Mouse (Mus musculus) liver, postnatal 0 days (tissue): ENCODE results near the gene Foxj3. TPM values are rescaled to one million over a fixed set of nuclear protein-coding genes. Genes with fewer than 3 reads are reported as not detected.
"Not testable (repeated sequence)": the region's sequence is repeated elsewhere in the genome, so short reads cannot be mapped to it uniquely, and the experiment has no call there.

Experiments
- ATAC-seq: fragments of 200-750 bp; cut with Nextera tagmentation; 2 replicates; pipeline ENCODE4 v1.8.0; 2017; ENCODE audit warnings: mild to moderate bottlenecking, moderate library complexity
- DNase-seq: peaks from one replicate; pipeline ENCODE4 v3.0.0-alpha.2; 2016
- H3K27ac ChIP-seq: fragments of 300-500 bp; sonication (generic); 2 replicates; pipeline ENCODE4 v1.5.1; 2014; ENCODE audit warnings: antibody characterized with exemption, moderate library complexity, mild to moderate bottlenecking, low read depth
- H3K27me3 ChIP-seq: fragments of 300-500 bp; sonication (generic); 2 replicates; pipeline ENCODE4 v1.6.1; 2014; ENCODE audit warnings: low read length, control low read depth, mixed read lengths; ENCODE audit not compliant: insufficient read depth
- H3K36me3 ChIP-seq: fragments of 300-500 bp; sonication (generic); replicated peaks from 2 replicates; pipeline ENCODE4 v1.6.1; 2014; ENCODE audit warnings: mild to moderate bottlenecking, control low read depth, low read length, moderate library complexity, mixed read lengths; ENCODE audit not compliant: insufficient read depth
- H3K4me1 ChIP-seq: fragments of 300-500 bp; sonication (generic); 2 replicates; pipeline ENCODE4 v1.6.1; 2014; ENCODE audit warnings: antibody characterized with exemption, mild to moderate bottlenecking, control low read depth; ENCODE audit not compliant: insufficient read depth
- H3K4me2 ChIP-seq: fragments of 300-500 bp; sonication (generic); 2 replicates; pipeline ENCODE4 v1.6.1; 2014; ENCODE audit warnings: low read depth, mild to moderate bottlenecking, low read length, moderate library complexity, mixed read lengths
- H3K4me3 ChIP-seq: fragments of 300-500 bp; sonication (generic); 2 replicates; pipeline ENCODE4 v1.5.1; 2014; ENCODE audit warnings: low read depth, low read length
- H3K9ac ChIP-seq: fragments of 300-500 bp; sonication (generic); replicated peaks from 2 replicates; pipeline ENCODE4 v1.6.1; 2014; ENCODE audit warnings: mild to moderate bottlenecking, moderate library complexity
- H3K9me3 ChIP-seq: fragments of 300-500 bp; sonication (generic); 2 replicates; pipeline ENCODE4 v1.6.1; 2016; ENCODE audit warnings: mild to moderate bottlenecking, control low read depth, low read length, mixed read lengths
- CTCF ChIP-seq: sonication (generic); IDR thresholded peaks from 2 replicates; pipeline ENCODE4 v1.5.1; 2016; ENCODE audit warnings: antibody characterized with exemption, low read depth
- EP300 ChIP-seq: IDR thresholded peaks from 2 replicates; pipeline ENCODE4 v1.6.1; 2016; ENCODE audit warnings: antibody characterized with exemption, low read depth, mild to moderate bottlenecking
- WGBS: fragments of 180-500 bp; shearing (Covaris S2); extraction: QIAGEN DNeasy Blood & Tissue Kit; methylation state at CpG from one replicate; pipeline ENCODE4 v1.1.7; 2014; ENCODE audit not compliant: insufficient replicate concordance; 5-methylcytosine and 5-hydroxymethylcytosine counted together
- polyA plus RNA-seq: library from polyadenylated mRNA; unstranded; fragments of >200 nt; fragmentation: Nextera tagmentation; extraction: Ambion mirVana; gene quantifications from 2 replicates; pipeline ENCODE4 v1.2.1, GENCODE M21; 2015

Gene Foxj3
- polyA plus RNA-seq, 1 experiment from 2014 or later, result 2.9 TPM

DNA sequence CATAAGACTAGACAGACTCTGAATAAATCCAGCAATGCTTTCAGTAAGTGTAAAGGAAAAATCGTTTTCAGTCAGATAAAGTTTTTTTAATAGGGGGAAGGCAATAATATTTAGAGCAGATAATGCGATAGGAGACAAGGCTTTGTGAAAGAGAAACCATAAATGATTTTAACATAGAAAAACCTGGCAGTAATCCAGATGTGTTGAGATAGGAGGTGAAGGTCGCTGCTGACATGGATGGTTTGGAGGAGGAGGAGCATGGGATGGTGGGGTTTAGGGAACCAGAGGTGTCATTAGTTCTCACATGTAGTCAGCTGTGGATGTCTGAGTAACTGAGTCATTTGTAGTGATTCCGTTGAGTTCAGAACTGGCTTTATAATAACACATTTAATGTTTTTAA is 77.9 kb downstream of the Foxj3 start:
- H3K4me2 ChIP-seq, result no peak overlapping the region
- ATAC-seq (no peak), DNase-seq (no peak)
- TF ChIP-seq EP300, result no peak
- TF ChIP-seq CTCF, result no peak
- H3K9ac ChIP-seq, result no peak overlapping the region
- H3K36me3 ChIP-seq, result peaks cover 12% of the 10 kb centered on the region
- peaks cover 9% of the 10 kb centered on the region for H3K4me1 ChIP-seq
- H3K4me3 ChIP-seq, result no peak overlapping the region
- H3K27ac ChIP-seq, result no peak overlapping the region
- WGBS, result 54% methylated on average over 4 of the region's 4 CpGs
- no peaks in the 10 kb centered on the region for H3K9me3 ChIP-seq
- no peaks in the 10 kb centered on the region for H3K27me3 ChIP-seq

- Histone ChIP-seq H3K4me3 (no peak overlapping the region), H3K9ac (no peak overlapping the region), H3K9me3 (no peaks in the 10 kb centered on the region), H3K36me3 (peaks cover 31% of the 10 kb centered on the region), H3K27ac (no peak overlapping the region), H3K27me3 (no peaks in the 10 kb centered on the region), H3K4me2 (no peak overlapping the region), H3K4me1 (peaks cover under 1% of the 10 kb centered on the region)
- no peak for ATAC-seq
- no peak for TF ChIP-seq EP300
- TF ChIP-seq CTCF, result no peak
- 75% methylated on average over 7 of the region's 7 CpGs for WGBS
- no peak for DNase-seq
Measured at GRCm38 (mm10) chr4:119626081-119626645, 89.4 kb downstream of the Foxj3 start.

- DNase-seq, result no peak
- H3K27me3 ChIP-seq, result no peaks in the 10 kb centered on the region
- no peak overlapping the region for H3K4me2 ChIP-seq
- H3K27ac ChIP-seq, result no peak overlapping the region
- no peaks in the 10 kb centered on the region for H3K9me3 ChIP-seq
- WGBS, result 77% methylated on average over 3 of the region's 3 CpGs
- TF ChIP-seq EP300 (no peak), CTCF (no peak)
- H3K4me3 ChIP-seq, result no peak overlapping the region
- H3K9ac ChIP-seq, result no peak overlapping the region
- peaks cover 5% of the 10 kb centered on the region for H3K4me1 ChIP-seq
- ATAC-seq, result no peak
- peaks cover 26% of the 10 kb centered on the region for H3K36me3 ChIP-seq
Measured at GRCm38 (mm10) chr4:119626876-119627275, 90.1 kb downstream of the Foxj3 start.

- no peak for DNase-seq
- H3K9me3 ChIP-seq, result no peaks in the 10 kb centered on the region
- no peak overlapping the region for H3K4me2 ChIP-seq
- H3K4me1 ChIP-seq, result peaks cover 5% of the 10 kb centered on the region
- no peak overlapping the region for H3K4me3 ChIP-seq
- ATAC-seq, result no peak
- H3K9ac ChIP-seq, result no peak overlapping the region
- no peaks in the 10 kb centered on the region for H3K27me3 ChIP-seq
- H3K36me3 ChIP-seq, result peaks cover 25% of the 10 kb centered on the region
- TF ChIP-seq EP300 (no peak), CTCF (no peak)
- 82% methylated on average over 4 of the region's 4 CpGs for WGBS
- H3K27ac ChIP-seq, result no peak overlapping the region
Measured at GRCm38 (mm10) chr4:119627317-119627716, 90.5 kb downstream of the Foxj3 start.

DNA sequence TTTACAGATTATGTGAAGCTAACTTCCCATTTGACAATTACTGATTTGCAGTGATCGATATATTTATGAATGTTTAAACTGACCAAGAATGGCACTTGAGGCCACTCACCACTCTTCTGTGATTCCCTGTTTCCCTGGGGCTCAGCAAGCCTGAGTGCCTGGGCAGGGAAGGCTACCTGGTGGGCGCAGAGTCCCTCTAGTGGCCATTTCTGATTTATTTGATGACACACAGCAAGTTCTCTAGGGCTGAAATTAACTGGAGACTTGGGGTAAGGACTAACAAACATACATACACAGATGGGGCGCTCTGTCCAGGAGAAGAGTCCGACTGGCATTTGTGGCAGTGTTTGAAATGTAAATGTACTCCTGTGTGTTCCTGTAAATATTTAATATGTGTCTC is 91.6 kb downstream of the Foxj3 start:
- H3K27me3 ChIP-seq, H3K9me3 ChIP-seq, H3K4me2 ChIP-seq, DNase-seq, H3K4me3 ChIP-seq, H3K4me1 ChIP-seq, H3K9ac ChIP-seq, H3K27ac ChIP-seq: not testable (repeated sequence)
- 0 out of 2 replicates have a peak, but pooled peaks have one; percentile 43 for ATAC-seq
- H3K36me3 ChIP-seq, result peaks cover 17% of the 10 kb centered on the region
- peak; percentile 32; the same call in 1 of the 2 replicates for TF ChIP-seq CTCF
- WGBS, result 80% methylated on average over 4 of the region's 4 CpGs

- Histone ChIP-seq H3K9me3 (no peaks in the 10 kb centered on the region), H3K36me3 (peaks cover 6% of the 10 kb centered on the region; the same call in 1 of the 2 replicates), H3K4me2 (no peak overlapping the region), H3K4me3 (no peak overlapping the region), H3K4me1 (peaks cover 5% of the 10 kb centered on the region), H3K27me3 (no peaks in the 10 kb centered on the region), H3K9ac (no peak overlapping the region; the same call in 1 of the 2 replicates), H3K27ac (peak overlapping the region; percentile 16; the same call in 1 of the 2 replicates)
- TF ChIP-seq CTCF (peak; percentile 75), EP300 (no peak)
- WGBS, result 51% methylated on average over 11 of the region's 11 CpGs
- DNase-seq (peak; percentile 47), ATAC-seq (peak; percentile 45)
Measured at GRCm38 (mm10) chr4:119631115-119631919, 94.5 kb downstream of the Foxj3 start.
